Mouse (Mus musculus) cortical plate, adult 2 months (tissue): ENCODE measurements around the gene Upk3b. TPM values are rescaled to one million over a fixed set of nuclear protein-coding genes. Genes with fewer than 3 reads are reported as not detected.

Experiments
- H3K27ac ChIP-seq: fragments of 200-500 bp; 2 replicates; pipeline ENCODE4 v1.5.1; 2012; ENCODE audit warnings: low read length, control low read depth, inconsistent platforms; ENCODE audit not compliant: insufficient read depth
- H3K4me1 ChIP-seq: fragments of 200-500 bp; 2 replicates; pipeline ENCODE4 v1.6.1; 2011; ENCODE audit warnings: low read length; ENCODE audit not compliant: control insufficient read depth, insufficient read depth
- H3K4me3 ChIP-seq: fragments of 200-500 bp; 2 replicates; pipeline ENCODE4 v1.5.1; 2011; ENCODE audit warnings: mild to moderate bottlenecking, low read length, control low read depth; ENCODE audit not compliant: insufficient read depth
- CTCF ChIP-seq: fragments of 200-500 bp; IDR thresholded peaks from 2 replicates; pipeline ENCODE4 v1.5.1; 2011; ENCODE audit warnings: mild to moderate bottlenecking, control low read depth, low read length; ENCODE audit not compliant: insufficient read depth; ENCODE audit errors: extremely low read depth
- POLR2A ChIP-seq: fragments of 200-500 bp; IDR thresholded peaks from 2 replicates; pipeline ENCODE4 v1.6.1; 2011; ENCODE audit warnings: mild to moderate bottlenecking, low read length, control low read depth; ENCODE audit not compliant: insufficient read depth; ENCODE audit errors: extremely low read depth
- polyA plus RNA-seq: library from polyadenylated mRNA; depleted of rRNA; stranded (reverse); fragments of >200 nt; gene quantifications from 2 replicates; pipeline ENCODE4 v1.2.3, GENCODE M21; 2012; rRNA removed

Upk3b gene
- polyA plus RNA-seq, 1 experiment = not detected

GRCm38 (mm10) chr5:136086290-136086689 is 48.0 kb downstream of the Upk3b start:
- peaks cover 2% of the 10 kb centered on the region; the same call in 1 of the 2 replicates for H3K4me1 ChIP-seq
- H3K27ac ChIP-seq = no peak overlapping the region
- no peak for TF ChIP-seq CTCF
- TF ChIP-seq POLR2A = no peak
- no peak overlapping the region for H3K4me3 ChIP-seq

GRCm38 (mm10) chr5:136088821-136089575 is 50.7 kb downstream of the Upk3b start:
- TF ChIP-seq CTCF = no peak
- TF ChIP-seq POLR2A = no peak
- Histone ChIP-seq H3K4me1 (no peaks in the 10 kb centered on the region), H3K27ac (no peak overlapping the region), H3K4me3 (no peak overlapping the region)

GRCm38 (mm10) chr5:136091927-136092326 is 53.6 kb downstream of the Upk3b start:
- Histone ChIP-seq H3K4me1 (no peaks in the 10 kb centered on the region; the same call in 1 of the 2 replicates), H3K4me3 (no peak overlapping the region), H3K27ac (no peak overlapping the region)
- TF ChIP-seq CTCF (no peak), POLR2A (no peak)

- H3K4me3 ChIP-seq = no peak overlapping the region
- no peaks in the 10 kb centered on the region; the same call in 1 of the 2 replicates for H3K4me1 ChIP-seq
- no peak overlapping the region for H3K27ac ChIP-seq
- no peak for TF ChIP-seq POLR2A
- TF ChIP-seq CTCF = no peak
These were observed 56.1 kb downstream of the Upk3b start for GRCm38 (mm10) chr5:136094249-136095010.

- TF ChIP-seq POLR2A (no peak), CTCF (no peak)
- Histone ChIP-seq H3K4me1 (no peaks in the 10 kb centered on the region; the same call in 1 of the 2 replicates), H3K27ac (no peak overlapping the region), H3K4me3 (no peak overlapping the region)
These were observed 56.8 kb downstream of the Upk3b start for GRCm38 (mm10) chr5:136095089-136095488.

Other genes starting within 250 kb of the Upk3b start
- 80.9 and 84.8 TPM in 2 replicates for gene Srrm3, start 231.6 kb upstream of the Upk3b start, polyA plus RNA-seq
- 27.6 and 27.8 TPM in 2 replicates for gene Hspb1, start 150.6 kb upstream of the Upk3b start, polyA plus RNA-seq
- gene Ywhag, start 103.9 kb upstream of the Upk3b start, polyA plus RNA-seq = 516 and 534 TPM in 2 replicates
- gene Ssc4d, start 64.0 kb upstream of the Upk3b start, polyA plus RNA-seq = 2.7 and 3.7 TPM in 2 replicates
- 0.08 TPM in 1 of 2 replicates, not detected in the other for gene Zp3, start 58.4 kb upstream of the Upk3b start, polyA plus RNA-seq
- gene Dtx2, start 43.7 kb upstream of the Upk3b start, polyA plus RNA-seq = 8.9 and 9.6 TPM in 2 replicates
- 0.45 and 0.61 TPM in 2 replicates for gene Upk3bl, start 16.0 kb downstream of the Upk3b start, polyA plus RNA-seq
- 6.5 and 7.4 TPM in 2 replicates for gene Rasa4, start 45.4 kb downstream of the Upk3b start, polyA plus RNA-seq
- gene Polr2j, start 78.1 kb downstream of the Upk3b start, polyA plus RNA-seq = 121 and 126 TPM in 2 replicates
- 18.2 and 19.8 TPM in 2 replicates for gene Lrwd1, start 97.6 kb downstream of the Upk3b start, polyA plus RNA-seq
- gene Alkbh4, start 97.7 kb downstream of the Upk3b start, polyA plus RNA-seq = 10.4 and 11.3 TPM in 2 replicates
- gene Orai2, start 132.2 kb downstream of the Upk3b start, polyA plus RNA-seq = 54.6 and 73.6 TPM in 2 replicates
- gene Prkrip1, start 160.5 kb downstream of the Upk3b start, polyA plus RNA-seq = 35.0 and 36.0 TPM in 2 replicates
- gene Sh2b2, start 208.1 kb downstream of the Upk3b start, polyA plus RNA-seq = 8.4 and 9.2 TPM in 2 replicates